Mouse (Mus musculus) heart, postnatal 0 days (tissue): Measurements from ENCODE around the gene Tmem131l. TPM values are rescaled to one million over a fixed set of nuclear protein-coding genes. Genes with fewer than 3 reads are reported as not detected.

Experiments
- ATAC-seq: fragments of 200-750 bp; cut with Nextera tagmentation; 2 replicates; pipeline ENCODE4 v1.8.0; 2017; ENCODE audit warnings: low read depth, moderate number of reproducible peaks, moderate library complexity; ENCODE audit not compliant: insufficient read depth
- DNase-seq: peaks from one replicate; pipeline ENCODE4 v3.0.0-alpha.2; 2016; ENCODE audit warnings: low spot score
- H3K27ac ChIP-seq: fragments of 300-500 bp; sonication (generic); 2 replicates; pipeline ENCODE4 v1.5.1; 2014; ENCODE audit warnings: low read depth, mild to moderate bottlenecking
- H3K27me3 ChIP-seq: fragments of 300-500 bp; sonication (generic); 2 replicates; pipeline ENCODE4 v1.6.1; 2014; ENCODE audit warnings: low read length, mixed read lengths; ENCODE audit not compliant: control insufficient read depth, insufficient read depth
- H3K36me3 ChIP-seq: fragments of 300-500 bp; sonication (generic); replicated peaks from 2 replicates; pipeline ENCODE4 v1.6.1; 2014; ENCODE audit warnings: low read length, mixed read lengths; ENCODE audit not compliant: control insufficient read depth, insufficient read depth
- H3K4me1 ChIP-seq: fragments of 300-500 bp; sonication (generic); 2 replicates; pipeline ENCODE4 v1.6.1; 2014; ENCODE audit warnings: antibody characterized with exemption; ENCODE audit not compliant: control insufficient read depth, insufficient read depth
- H3K4me2 ChIP-seq: fragments of 300-500 bp; sonication (generic); 2 replicates; pipeline ENCODE4 v1.6.1; 2014; ENCODE audit warnings: low read depth, mild to moderate bottlenecking, low read length, moderate library complexity
- H3K4me3 ChIP-seq: fragments of 300-500 bp; sonication (generic); 2 replicates; pipeline ENCODE4 v1.5.1; 2014; ENCODE audit warnings: low read depth, low read length
- H3K9ac ChIP-seq: fragments of 300-500 bp; sonication (generic); replicated peaks from 2 replicates; pipeline ENCODE4 v1.6.1; 2014; ENCODE audit warnings: low read depth, low read length, mixed read lengths
- H3K9me3 ChIP-seq: fragments of 300-500 bp; sonication (generic); replicated peaks from 2 replicates; pipeline ENCODE4 v1.6.1; 2016; ENCODE audit warnings: low read length; ENCODE audit not compliant: control insufficient read depth
- CTCF ChIP-seq: IDR thresholded peaks from 2 replicates; pipeline ENCODE4 v1.5.1; 2016; ENCODE audit warnings: antibody characterized with exemption, control low read depth, low read depth
- EP300 ChIP-seq: IDR thresholded peaks from 2 replicates; pipeline ENCODE4 v1.6.1; 2016; ENCODE audit warnings: antibody characterized with exemption, low read depth
- WGBS: fragments of 180-500 bp; shearing (Covaris S2); extraction: QIAGEN DNeasy Blood & Tissue Kit; methylation state at CpG from one replicate; pipeline ENCODE4 v1.1.7; 2014; 5-methylcytosine and 5-hydroxymethylcytosine counted together
- polyA plus RNA-seq: library from polyadenylated mRNA; unstranded; fragments of >200 nt; fragmentation: Nextera tagmentation; extraction: Ambion mirVana; gene quantifications from 2 replicates; pipeline ENCODE4 v1.2.1, GENCODE M21; 2015
- total RNA-seq: library from RNA; depleted of rRNA; stranded (reverse); fragments of >200 nt; gene quantifications from 2 replicates; pipeline ENCODE4 v1.2.3, GENCODE M21; 2014; ENCODE audit warnings: low replicate concordance

Tmem131l gene
- total and polyA plus RNA-seq, 2 experiments from 2014 or later: 16.5 to 32.6 TPM

DNA sequence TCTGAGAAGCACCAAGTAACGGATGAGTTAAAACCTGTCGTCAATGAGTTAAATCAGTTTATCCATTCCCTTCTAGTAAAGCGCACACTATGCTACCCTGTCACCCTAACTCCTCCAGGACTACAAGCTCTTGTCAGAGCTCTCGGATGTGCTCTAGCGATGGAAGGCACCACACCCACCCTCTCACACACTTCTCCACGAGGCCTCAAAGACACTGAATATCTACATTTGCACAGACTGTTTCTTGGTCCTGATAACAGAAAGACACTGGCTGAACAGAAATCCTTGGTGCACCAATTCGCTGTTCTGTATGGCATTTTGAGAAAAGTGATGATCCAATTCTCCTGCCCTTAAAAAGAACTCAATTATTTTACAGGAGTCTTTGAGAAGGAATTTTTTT is 34.0 kb downstream of the Tmem131l start:
- 0 out of 2 replicates have a peak, but pooled peaks cover 9% of the 10 kb centered on the region for H3K36me3 ChIP-seq
- 0 out of 2 replicates have a peak, but pooled peaks cover 5% of the 10 kb centered on the region for H3K4me1 ChIP-seq
- no peaks in the 10 kb centered on the region for H3K9me3 ChIP-seq
- no peak overlapping the region for H3K27ac ChIP-seq
- ATAC-seq: no peak
- TF ChIP-seq EP300 (no peak), CTCF (no peak)
- DNase-seq: no peak
- no peak overlapping the region for H3K4me3 ChIP-seq
- H3K9ac ChIP-seq: no peak overlapping the region
- 85% methylated on average over 7 of the region's 7 CpGs for WGBS
- no peak overlapping the region for H3K4me2 ChIP-seq
- H3K27me3 ChIP-seq: no peaks in the 10 kb centered on the region

GRCm38 (mm10) chr3:84004330-84005090 is 35.5 kb downstream of the Tmem131l start:
- H3K4me1 ChIP-seq: 0 out of 2 replicates have a peak, but pooled peaks cover 5% of the 10 kb centered on the region
- H3K9ac ChIP-seq: no peak overlapping the region
- no peak for TF ChIP-seq EP300
- TF ChIP-seq CTCF: no peak
- DNase-seq (no peak), ATAC-seq (no peak)
- H3K36me3 ChIP-seq: 0 out of 2 replicates have a peak, but pooled peaks cover 9% of the 10 kb centered on the region
- no peak overlapping the region for H3K27ac ChIP-seq
- no peaks in the 10 kb centered on the region for H3K9me3 ChIP-seq
- no peak overlapping the region for H3K4me3 ChIP-seq
- H3K4me2 ChIP-seq: no peak overlapping the region
- 79% methylated on average over 2 of the region's 2 CpGs for WGBS
- no peaks in the 10 kb centered on the region for H3K27me3 ChIP-seq

DNA sequence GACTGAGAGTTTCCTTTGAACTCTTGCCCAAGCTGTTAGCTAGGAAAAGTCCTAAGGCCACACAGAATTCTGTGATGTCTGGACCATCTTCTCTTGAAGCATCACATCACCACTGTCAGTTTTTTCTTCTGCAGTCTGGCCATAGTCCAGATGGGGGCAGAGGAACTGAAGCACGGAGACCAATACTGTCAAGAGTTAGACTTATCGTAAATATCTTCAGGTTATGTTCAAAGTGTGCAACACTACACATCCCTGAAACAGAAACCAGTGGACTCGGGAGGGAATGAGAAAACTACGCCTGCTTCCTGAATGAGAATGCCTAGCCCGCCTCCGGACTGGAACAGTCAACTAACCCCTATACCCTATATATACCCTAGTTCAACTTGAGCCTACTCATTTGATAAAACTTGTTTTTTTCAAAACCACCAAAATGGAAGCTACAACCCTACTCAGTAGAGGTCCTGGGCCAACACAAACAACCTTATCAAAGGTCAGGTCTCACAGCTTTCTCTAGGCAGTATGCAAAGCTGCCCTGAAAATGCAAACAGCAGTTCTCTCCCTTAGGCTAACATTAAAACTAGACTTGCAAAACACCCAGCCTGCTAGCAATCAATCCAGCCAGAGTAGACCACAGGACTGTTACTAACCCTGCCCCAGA is 37.4 kb downstream of the Tmem131l start:
- Histone ChIP-seq H3K4me3 (no peak overlapping the region), H3K27me3 (no peaks in the 10 kb centered on the region), H3K9me3 (no peaks in the 10 kb centered on the region), H3K27ac (no peak overlapping the region), H3K4me1 (peaks cover 12% of the 10 kb centered on the region; the same call in 1 of the 2 replicates), H3K9ac (no peak overlapping the region), H3K4me2 (no peak overlapping the region), H3K36me3 (0 out of 2 replicates have a peak, but pooled peaks cover 5% of the 10 kb centered on the region)
- no peak for TF ChIP-seq CTCF
- no peak for TF ChIP-seq EP300
- no peak for DNase-seq
- WGBS: 70% methylated on average over 6 of the region's 6 CpGs
- ATAC-seq: no peak

- WGBS: 80% methylated on average over 5 of the region's 5 CpGs
- Histone ChIP-seq H3K36me3 (0 out of 2 replicates have a peak, but pooled peaks cover 4% of the 10 kb centered on the region), H3K9me3 (no peaks in the 10 kb centered on the region), H3K27ac (no peak overlapping the region; the same call in 1 of the 2 replicates), H3K9ac (no peak overlapping the region), H3K4me2 (no peak overlapping the region), H3K27me3 (no peaks in the 10 kb centered on the region), H3K4me1 (peaks cover 46% of the 10 kb centered on the region), H3K4me3 (no peak overlapping the region)
- DNase-seq (no peak), ATAC-seq (no peak)
- no peak for TF ChIP-seq EP300
Observed at GRCm38 (mm10) chr3:83997563-83997962, 42.4 kb downstream of the Tmem131l start.

DNA sequence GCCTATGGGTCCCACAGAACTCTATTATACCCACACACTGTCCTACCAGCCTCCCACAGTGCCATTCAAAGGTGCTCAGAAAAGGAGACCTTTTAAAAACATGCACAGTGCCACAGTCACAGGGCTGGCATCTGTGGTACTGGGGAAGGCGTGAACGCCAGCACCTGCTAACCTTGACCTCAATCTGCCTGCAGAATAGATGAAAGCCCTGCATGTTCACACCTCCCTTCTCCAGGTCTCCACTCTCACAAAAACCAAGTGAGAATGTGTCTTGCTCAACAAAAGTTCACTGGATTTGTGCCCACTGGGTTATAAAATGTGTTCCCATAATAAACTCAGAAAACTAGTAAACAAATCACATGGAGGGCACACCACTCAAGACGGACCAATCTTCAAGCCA is 42.9 kb downstream of the Tmem131l start:
- Histone ChIP-seq H3K4me3 (no peak overlapping the region), H3K36me3 (0 out of 2 replicates have a peak, but pooled peaks cover 1% of the 10 kb centered on the region), H3K9ac (no peak overlapping the region), H3K27ac (peak overlapping the region; percentile 87), H3K4me2 (no peak overlapping the region), H3K9me3 (no peaks in the 10 kb centered on the region), H3K27me3 (no peaks in the 10 kb centered on the region), H3K4me1 (peaks cover 51% of the 10 kb centered on the region)
- TF ChIP-seq CTCF (no peak), EP300 (no peak)
- DNase-seq (no peak), ATAC-seq (no peak)
- 63% methylated on average over 3 of the region's 3 CpGs for WGBS
